Mouse (Mus musculus) heart, embryonic 13.5 days (tissue): ENCODE measurements at regions not wholly inside any gene's neighbourhood (a gene's known extent, or its start where the extent isn't known, plus 50 kb on each side); places are given as distances from the start of the nearest gene placed in this dataset.
A peak's percentile ranks its signal among the peaks of the same experiment; 100 is the strongest.

ENCODE experiments used
- ATAC-seq: fragments of 200-750 bp; cut with Nextera tagmentation; 2 replicates; pipeline ENCODE4 v1.8.0; 2017; ENCODE audit warnings: moderate TSS enrichment; ENCODE audit not compliant: insufficient number of reproducible peaks, low FRiP score, low TSS enrichment; ENCODE audit errors: extremely low read depth
- H3K27ac ChIP-seq: fragments of 300-500 bp; sonication (generic); replicated peaks from 2 replicates; pipeline ENCODE4 v1.5.1; 2015; ENCODE audit warnings: moderate library complexity, mild to moderate bottlenecking, inconsistent platforms
- H3K27me3 ChIP-seq: fragments of 300-500 bp; sonication (generic); replicated peaks from 2 replicates; pipeline ENCODE4 v1.6.1; 2015; ENCODE audit warnings: mild to moderate bottlenecking, inconsistent platforms
- H3K36me3 ChIP-seq: fragments of 300-500 bp; sonication (generic); 2 replicates; pipeline ENCODE4 v1.6.1; 2015; ENCODE audit warnings: mild to moderate bottlenecking, inconsistent platforms
- H3K4me1 ChIP-seq: fragments of 300-500 bp; sonication (generic); 2 replicates; pipeline ENCODE4 v1.6.1; 2015; ENCODE audit warnings: inconsistent platforms
- H3K4me2 ChIP-seq: fragments of 300-500 bp; sonication (generic); 2 replicates; pipeline ENCODE4 v1.6.1; 2015; ENCODE audit warnings: inconsistent platforms, mild to moderate bottlenecking, moderate library complexity
- H3K4me3 ChIP-seq: fragments of 300-500 bp; sonication (generic); 2 replicates; pipeline ENCODE4 v1.5.1; 2015; ENCODE audit warnings: moderate library complexity, mild to moderate bottlenecking, inconsistent platforms
- H3K9ac ChIP-seq: fragments of 300-500 bp; sonication (generic); 2 replicates; pipeline ENCODE4 v1.6.1; 2015; ENCODE audit warnings: inconsistent platforms, mild to moderate bottlenecking, moderate library complexity
- H3K9me3 ChIP-seq: fragments of 300-500 bp; sonication (generic); 2 replicates; pipeline ENCODE4 v1.6.1; 2016; ENCODE audit warnings: inconsistent platforms
- WGBS: fragments of 180-500 bp; shearing (Covaris S2); methylation state at CpG from one replicate; pipeline ENCODE4 v1.1.7; 2015; ENCODE audit warnings: mixed read lengths; 5-methylcytosine and 5-hydroxymethylcytosine counted together

DNA sequence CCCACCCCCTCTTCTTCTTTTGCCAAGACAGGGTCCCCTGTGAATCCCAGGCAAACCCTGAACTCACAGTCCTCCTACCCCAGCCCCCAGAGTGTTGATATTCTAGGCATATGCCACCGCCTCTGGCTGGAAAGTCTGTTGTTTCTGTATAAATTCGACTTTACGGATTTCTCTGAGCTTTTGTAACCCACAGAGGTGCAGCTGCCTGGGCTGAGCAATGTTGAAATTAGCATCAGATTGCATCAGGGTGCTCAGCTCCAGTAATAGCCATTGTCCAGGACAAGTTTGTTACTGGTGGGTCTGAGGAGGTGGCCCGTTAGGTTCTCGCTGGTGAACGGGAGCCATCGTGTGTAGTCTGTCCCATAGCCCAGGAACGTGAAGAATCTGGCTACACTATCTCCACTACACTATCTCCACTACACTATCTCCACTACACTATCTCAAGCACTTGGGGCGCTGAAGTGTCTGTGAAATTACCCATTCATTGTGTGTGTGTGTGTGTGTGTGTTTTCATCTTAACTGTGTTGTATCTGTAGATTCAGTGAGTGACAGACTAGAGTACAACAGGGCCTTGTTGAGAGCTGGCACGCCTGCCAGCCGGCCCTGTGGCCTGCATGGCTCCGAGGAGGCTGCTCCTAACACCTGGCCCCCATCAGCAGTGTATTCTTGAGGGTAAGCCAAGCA is 92.4 kb upstream of the Hnrnpk start:
- ATAC-seq: peak; percentile 64; the same call in 1 of the 2 replicates
- Histone ChIP-seq H3K9me3 (no peaks in the 10 kb centered on the region), H3K4me1 (peaks cover 52% of the 10 kb centered on the region), H3K4me2 (peak overlapping the region; percentile 49), H3K36me3 (no peaks in the 10 kb centered on the region), H3K27ac (peak overlapping the region; percentile 87), H3K4me3 (no peak overlapping the region), H3K9ac (peak overlapping the region; percentile 61), H3K27me3 (peaks cover 23% of the 10 kb centered on the region)
- 24% methylated on average over 12 of the region's 12 CpGs for WGBS

DNA sequence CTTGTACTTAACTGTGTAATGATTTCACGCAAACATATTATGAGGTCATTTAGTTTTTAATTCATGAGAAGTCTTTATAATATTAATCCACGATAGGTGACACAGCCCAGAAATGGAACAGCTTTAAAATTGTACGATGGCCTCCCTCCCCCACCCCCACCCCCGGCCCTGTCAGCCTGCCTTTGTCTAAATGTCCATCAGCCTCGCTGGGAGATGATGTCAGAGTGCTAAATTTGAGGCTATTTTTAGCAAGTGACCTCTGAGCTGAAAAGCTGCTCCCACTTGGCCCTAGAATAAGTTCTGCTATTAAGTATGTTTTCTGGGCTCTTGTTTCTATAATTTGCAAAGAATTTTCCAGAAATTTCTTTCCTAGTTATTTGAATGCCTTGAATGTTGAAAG is 91.6 kb upstream of the Hnrnpk start:
- no peaks in the 10 kb centered on the region for H3K9me3 ChIP-seq
- peaks cover 52% of the 10 kb centered on the region for H3K4me1 ChIP-seq
- H3K36me3 ChIP-seq: no peaks in the 10 kb centered on the region
- WGBS: 31% methylated on average over 5 of the region's 5 CpGs
- peak overlapping the region; percentile 28; the same call in 1 of the 2 replicates for H3K9ac ChIP-seq
- peak overlapping the region; percentile 87 for H3K27ac ChIP-seq
- H3K27me3 ChIP-seq: peaks cover 15% of the 10 kb centered on the region
- H3K4me2 ChIP-seq: peak overlapping the region; percentile 49
- H3K4me3 ChIP-seq: no peak overlapping the region
- no peak for ATAC-seq

DNA sequence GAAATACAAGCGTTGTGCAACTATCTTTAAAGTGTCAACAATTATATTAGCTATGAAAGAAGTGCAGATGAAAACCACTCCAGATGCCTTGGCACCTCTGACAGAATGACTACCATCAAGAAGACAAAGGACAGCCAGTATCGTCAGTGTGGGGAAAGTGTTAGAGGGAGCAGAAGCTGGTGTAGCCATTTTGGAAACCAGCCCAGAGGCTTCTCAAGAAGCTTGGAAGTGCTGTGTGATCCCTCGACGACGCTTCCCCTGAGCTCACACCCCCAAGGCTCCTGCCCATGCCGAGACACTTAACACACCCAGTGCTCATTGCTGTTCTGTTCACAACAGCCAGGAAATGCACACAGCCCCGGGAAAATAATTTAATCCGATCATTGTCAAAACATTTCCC is 87.7 kb upstream of the Hnrnpk start:
- H3K27me3 ChIP-seq: no peaks in the 10 kb centered on the region
- peak overlapping the region; percentile 54 for H3K27ac ChIP-seq
- ATAC-seq: no peak
- H3K9me3 ChIP-seq: no peaks in the 10 kb centered on the region
- H3K4me3 ChIP-seq: no peak overlapping the region
- H3K4me2 ChIP-seq: no peak overlapping the region
- 36% methylated on average over 8 of the region's 8 CpGs for WGBS
- no peak overlapping the region for H3K9ac ChIP-seq
- peaks cover 28% of the 10 kb centered on the region for H3K4me1 ChIP-seq
- H3K36me3 ChIP-seq: no peaks in the 10 kb centered on the region

DNA sequence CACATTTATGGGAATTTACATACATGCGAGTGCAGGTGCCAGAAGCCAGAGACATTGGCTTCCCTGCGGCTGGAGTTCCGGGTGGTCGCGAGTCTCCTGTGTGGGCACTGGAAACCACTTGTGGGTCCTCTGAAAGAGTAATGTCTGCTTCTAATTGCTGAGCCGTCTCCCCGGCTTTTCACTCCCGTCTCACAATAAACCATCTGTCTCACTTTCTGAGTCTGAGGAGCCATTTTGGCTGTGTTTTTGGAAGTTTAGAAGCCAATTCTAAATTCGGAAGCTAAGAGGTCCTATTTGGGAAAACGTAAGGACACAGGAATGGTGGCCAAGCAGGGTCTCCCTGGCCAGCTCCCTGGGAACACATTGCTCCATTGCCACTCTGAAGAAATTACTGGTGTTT is 81.9 kb upstream of the Hnrnpk start:
- H3K4me1 ChIP-seq: peaks cover 21% of the 10 kb centered on the region
- 80% methylated on average over 10 of the region's 10 CpGs for WGBS
- no peak overlapping the region for H3K4me2 ChIP-seq
- H3K27me3 ChIP-seq: no peaks in the 10 kb centered on the region
- no peak overlapping the region for H3K4me3 ChIP-seq
- ATAC-seq: no peak
- H3K27ac ChIP-seq: no peak overlapping the region
- no peaks in the 10 kb centered on the region for H3K36me3 ChIP-seq
- no peak overlapping the region for H3K9ac ChIP-seq
- no peaks in the 10 kb centered on the region for H3K9me3 ChIP-seq

DNA sequence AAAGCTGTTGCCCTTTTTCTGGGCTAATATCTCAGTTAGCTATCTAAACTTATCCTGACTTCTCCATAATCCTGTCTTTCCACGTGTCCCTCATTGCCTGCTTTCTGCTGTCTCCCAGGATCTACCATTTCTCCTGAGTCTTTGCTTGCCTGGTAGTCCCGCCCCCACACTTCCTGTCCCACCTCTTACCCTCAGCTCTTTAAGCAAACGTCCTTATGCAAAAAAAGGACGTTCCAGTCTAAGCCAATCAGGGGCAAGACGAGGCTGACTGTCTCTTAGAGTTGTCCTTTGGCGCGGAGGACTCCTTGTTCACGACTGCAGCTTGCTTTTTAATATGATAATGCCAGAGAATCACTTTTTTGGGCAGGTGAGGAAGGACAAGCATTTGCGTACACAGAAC is 79.6 kb upstream of the Hnrnpk start:
- no peaks in the 10 kb centered on the region for H3K27me3 ChIP-seq
- no peak overlapping the region for H3K4me3 ChIP-seq
- H3K9me3 ChIP-seq: no peaks in the 10 kb centered on the region
- no peak overlapping the region for H3K27ac ChIP-seq
- no peak overlapping the region for H3K4me2 ChIP-seq
- ATAC-seq: no peak
- H3K36me3 ChIP-seq: no peaks in the 10 kb centered on the region
- H3K9ac ChIP-seq: no peak overlapping the region
- H3K4me1 ChIP-seq: peaks cover 28% of the 10 kb centered on the region
- 61% methylated on average over 9 of the region's 9 CpGs for WGBS

DNA sequence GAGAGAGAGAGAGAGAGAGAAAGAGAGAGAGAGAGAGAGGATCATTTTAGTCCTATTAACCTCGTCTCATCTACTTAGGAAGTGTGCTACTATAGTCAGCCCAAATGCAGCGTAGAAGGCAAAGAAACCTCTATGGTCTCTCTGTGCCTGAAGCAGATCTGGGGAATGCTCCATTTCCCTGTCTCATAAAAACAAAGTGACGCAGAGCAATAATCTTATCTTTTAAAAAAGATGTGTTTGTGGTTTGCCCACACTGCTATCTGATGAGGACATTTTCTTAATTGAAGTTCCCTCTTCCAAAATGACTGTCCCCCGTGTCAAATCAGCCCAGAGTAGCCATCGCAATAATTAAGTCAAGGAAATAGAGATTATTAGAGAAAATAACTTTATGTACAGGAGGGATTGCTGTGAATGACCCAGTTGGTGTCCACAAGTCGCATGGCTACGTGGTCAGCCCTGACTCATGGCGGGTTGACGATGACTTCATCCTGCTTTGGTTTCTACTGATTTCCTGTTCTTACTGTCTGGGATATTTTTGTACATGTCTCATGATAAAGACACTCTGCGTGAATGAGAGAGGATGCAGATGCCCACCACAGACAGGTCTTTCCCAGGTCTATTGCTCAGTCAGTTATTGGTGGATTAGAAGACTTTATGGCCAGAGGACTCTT is 77.9 kb upstream of the Hnrnpk start:
- ATAC-seq: no peak
- Histone ChIP-seq H3K4me1 (peaks cover 31% of the 10 kb centered on the region), H3K4me3 (no peak overlapping the region), H3K27ac (no peak overlapping the region), H3K9me3 (no peaks in the 10 kb centered on the region), H3K27me3 (no peaks in the 10 kb centered on the region), H3K9ac (no peak overlapping the region), H3K4me2 (no peak overlapping the region), H3K36me3 (no peaks in the 10 kb centered on the region)
- 48% methylated on average over 10 of the region's 10 CpGs for whole genome bisulfite sequencing

DNA sequence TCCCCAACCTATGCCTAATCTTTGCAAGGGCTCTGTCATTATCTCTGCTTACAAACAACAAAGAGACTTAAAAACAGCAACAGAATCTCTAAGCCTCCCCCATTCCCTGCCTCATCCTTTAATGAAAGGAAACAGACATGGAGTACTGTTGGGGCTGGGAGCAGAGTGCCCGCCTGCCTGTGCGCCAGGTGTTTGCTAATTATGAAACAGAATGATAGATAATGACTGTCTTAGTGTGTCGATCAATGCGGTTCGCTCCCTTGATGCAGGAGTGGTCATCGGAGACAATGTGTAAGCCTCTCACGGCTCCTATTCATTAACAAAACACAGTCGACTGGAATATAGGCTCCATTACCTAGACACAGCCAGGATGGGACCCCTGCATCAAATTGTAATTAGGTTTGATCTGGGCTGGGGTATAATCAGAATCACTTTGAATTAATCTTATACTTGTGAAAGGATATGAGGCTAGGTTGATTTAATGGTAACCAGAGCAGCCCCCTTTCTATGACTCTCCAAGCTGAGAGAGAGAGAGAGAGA is 77.3 kb upstream of the Hnrnpk start:
- WGBS: 84% methylated on average over 8 of the region's 8 CpGs
- no peaks in the 10 kb centered on the region for H3K36me3 ChIP-seq
- peaks cover 31% of the 10 kb centered on the region for H3K4me1 ChIP-seq
- H3K27ac ChIP-seq: no peak overlapping the region
- ATAC-seq: no peak
- H3K27me3 ChIP-seq: no peaks in the 10 kb centered on the region
- no peak overlapping the region for H3K4me2 ChIP-seq
- no peak overlapping the region for H3K4me3 ChIP-seq
- no peak overlapping the region for H3K9ac ChIP-seq
- H3K9me3 ChIP-seq: no peaks in the 10 kb centered on the region

DNA sequence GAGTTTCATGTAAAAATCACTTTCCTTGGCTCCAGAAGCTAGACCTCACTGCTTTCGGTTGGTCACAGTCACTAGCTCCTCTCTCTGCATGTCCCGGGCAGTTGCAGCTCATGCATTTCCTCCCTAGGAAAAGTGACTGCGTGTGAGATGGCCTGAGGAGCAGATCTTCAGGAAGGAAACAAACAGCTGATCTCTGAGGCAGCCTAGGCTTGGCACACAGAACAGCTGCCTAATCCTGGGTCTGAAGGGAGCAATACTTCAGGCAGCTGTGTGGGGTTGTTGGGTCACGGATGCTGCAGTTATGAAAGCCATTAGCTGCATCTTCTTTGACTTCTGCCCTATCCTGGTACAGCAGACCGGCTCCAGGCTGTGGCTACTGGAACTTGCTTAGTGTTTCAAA is 75.3 kb upstream of the Hnrnpk start:
- Histone ChIP-seq H3K36me3 (no peaks in the 10 kb centered on the region), H3K4me2 (no peak overlapping the region), H3K27ac (no peak overlapping the region), H3K27me3 (no peaks in the 10 kb centered on the region), H3K9me3 (no peaks in the 10 kb centered on the region), H3K4me1 (peaks cover 31% of the 10 kb centered on the region), H3K4me3 (no peak overlapping the region), H3K9ac (no peak overlapping the region)
- WGBS: 73% methylated on average over 5 of the region's 5 CpGs
- ATAC-seq: no peak

DNA sequence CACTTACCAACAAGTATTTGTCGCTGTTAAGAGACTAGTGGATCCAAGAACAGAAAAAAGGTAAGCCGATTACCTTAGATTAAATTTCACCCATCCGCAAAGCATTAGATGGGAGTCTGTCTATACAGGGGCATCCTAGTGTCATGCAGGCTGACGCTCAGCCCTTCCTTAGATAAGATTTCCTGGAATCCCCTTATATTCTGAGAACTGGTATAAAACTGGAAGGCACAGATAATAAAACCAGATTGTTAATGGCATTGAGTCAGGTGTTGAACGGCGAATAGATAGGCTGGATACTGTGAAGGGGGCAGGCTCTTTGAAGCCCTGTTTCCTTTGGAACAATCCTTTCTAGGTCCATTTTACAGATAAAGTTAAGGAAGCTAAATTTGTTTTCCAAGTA is 74.1 kb upstream of the Hnrnpk start:
- 80% methylated on average over 6 of the region's 6 CpGs for WGBS
- ATAC-seq: no peak

DNA sequence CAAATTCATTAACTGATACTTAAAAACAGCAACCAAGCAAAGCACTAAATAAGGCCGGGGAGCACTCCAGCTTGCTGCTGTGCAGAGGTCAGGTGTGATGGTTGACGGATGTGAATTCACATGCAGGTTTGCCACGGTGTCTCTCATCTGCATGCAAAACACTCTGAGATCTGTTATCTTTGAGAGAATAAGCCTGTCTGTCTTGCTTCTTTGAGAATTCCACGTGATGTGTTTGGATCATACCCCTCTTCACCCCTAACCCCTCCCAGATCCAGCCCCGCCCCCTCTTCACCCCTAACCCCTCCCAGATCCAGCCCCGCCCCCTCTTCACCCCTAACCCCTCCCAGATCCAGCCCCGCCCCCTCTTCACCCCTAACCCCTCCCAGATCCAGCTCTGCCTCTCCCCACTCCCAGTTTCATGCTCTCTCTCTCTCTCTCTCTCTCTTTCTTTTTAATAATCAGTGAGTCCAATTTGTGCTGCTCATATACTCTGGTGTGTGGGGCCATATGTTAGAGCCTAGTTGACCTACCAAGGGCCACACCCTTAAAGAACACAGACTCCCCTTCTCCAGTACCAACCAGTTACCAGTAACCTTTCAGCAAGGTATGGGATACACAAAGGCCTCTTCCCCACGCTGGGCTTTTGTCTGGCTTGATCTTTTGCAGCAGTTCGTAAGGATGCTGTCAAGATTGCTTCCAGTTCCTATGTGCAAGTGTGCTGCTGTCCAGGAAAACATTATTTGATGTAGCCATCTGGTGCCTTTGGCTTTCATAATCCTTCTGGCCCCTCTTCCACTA is 73.1 kb upstream of the Hnrnpk start:
- Histone ChIP-seq H3K4me3 (no peak overlapping the region), H3K9me3 (no peaks in the 10 kb centered on the region), H3K9ac (no peak overlapping the region), H3K27me3 (peaks cover 19% of the 10 kb centered on the region), H3K36me3 (no peaks in the 10 kb centered on the region), H3K4me2 (peak overlapping the region; percentile 25), H3K27ac (peak overlapping the region; percentile 46; the same call in 1 of the 2 replicates), H3K4me1 (peaks cover 31% of the 10 kb centered on the region)
- ATAC-seq: peak; percentile 72
- WGBS: 47% methylated on average over 8 of the region's 9 CpGs

More for the DNA sequence above, 74.1 kb upstream of the Hnrnpk start:
- Histone ChIP-seq H3K27ac (no peak overlapping the region), H3K9me3 (no peaks in the 10 kb centered on the region), H3K36me3 (no peaks in the 10 kb centered on the region), H3K9ac (no peak overlapping the region), H3K4me3 (no peak overlapping the region), H3K27me3 (peaks cover 10% of the 10 kb centered on the region), H3K4me2 (no peak overlapping the region), H3K4me1 (peaks cover 31% of the 10 kb centered on the region)

DNA sequence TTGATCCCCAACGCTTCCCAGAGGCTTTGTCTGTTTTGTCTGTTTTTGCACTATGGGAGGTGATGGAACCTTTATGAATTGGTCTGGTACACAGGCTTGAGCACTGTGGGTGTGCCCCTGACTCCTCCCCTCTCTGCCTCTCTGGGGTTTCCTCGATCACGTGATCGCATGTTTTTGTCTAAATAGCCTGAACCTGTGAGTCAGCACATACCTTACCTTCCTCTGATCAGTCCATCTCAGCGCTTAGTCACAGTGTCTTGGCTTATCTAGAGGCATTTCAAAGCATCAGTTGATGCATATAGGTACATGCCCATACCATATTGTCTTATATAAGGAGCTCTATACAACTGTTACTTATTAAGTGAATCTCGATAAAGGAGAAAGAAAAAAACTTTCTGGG is 72.4 kb upstream of the Hnrnpk start:
- WGBS: 48% methylated on average over 6 of the region's 6 CpGs
- H3K4me3 ChIP-seq: no peak overlapping the region
- peaks cover 26% of the 10 kb centered on the region for H3K27me3 ChIP-seq
- ATAC-seq: peak; percentile 83
- no peak overlapping the region for H3K9ac ChIP-seq
- no peak overlapping the region for H3K4me2 ChIP-seq
- peak overlapping the region; percentile 46; the same call in 1 of the 2 replicates for H3K27ac ChIP-seq
- no peaks in the 10 kb centered on the region for H3K36me3 ChIP-seq
- no peaks in the 10 kb centered on the region for H3K9me3 ChIP-seq
- H3K4me1 ChIP-seq: peaks cover 23% of the 10 kb centered on the region
